Mouse (Mus musculus): ENCODE measurements around the gene Rpp21. TPM values are rescaled to one million over a fixed set of nuclear protein-coding genes. Genes with fewer than 3 reads are reported as not detected.

The Rpp21 gene
- total and polyA plus RNA-seq, 3 experiments, result 22.5 to 53.8 (median 50.5) TPM

DNA sequence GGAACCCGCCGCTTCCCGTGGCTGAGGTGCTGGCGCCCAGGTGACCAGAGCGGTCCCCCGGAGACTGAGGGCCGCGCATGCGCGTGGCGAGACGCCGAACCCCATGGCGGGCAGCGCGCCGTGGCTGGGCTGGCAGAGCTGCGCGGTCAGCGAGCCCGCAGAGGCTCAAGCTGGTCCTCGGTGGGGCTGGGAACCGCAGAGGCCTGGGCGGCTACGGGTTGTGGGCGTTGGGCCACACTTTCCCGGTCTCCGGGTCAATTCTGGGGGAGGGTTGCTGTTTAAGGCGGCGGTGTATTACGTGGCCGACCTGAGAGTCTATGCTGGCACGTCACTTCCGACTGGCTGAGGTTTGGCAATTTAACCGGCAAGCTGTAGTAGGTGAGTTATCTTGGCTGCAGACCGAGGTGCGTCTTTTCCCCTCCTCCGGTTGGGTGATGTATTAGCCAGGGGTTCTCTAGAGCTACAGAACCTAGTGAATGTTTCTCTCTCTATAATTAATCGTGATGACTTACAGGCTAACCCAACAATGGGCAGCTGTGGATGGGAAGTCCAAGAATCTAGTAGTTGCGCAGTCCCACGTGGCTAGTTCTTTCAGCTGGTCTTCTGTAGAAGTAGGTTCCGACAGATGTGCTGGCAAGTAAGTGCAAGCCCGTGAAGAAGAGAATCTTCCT lies 13.9 kb upstream of the Rpp21 start, which contains the start of gene Trim39:
TSS of gene Trim39 (minus strand) at position 662 of the 671 bp plus-strand sequence.
- H3K4me2 ChIP-seq (ENCODE audit: insufficient read depth, low read depth, poor library complexity, severe bottlenecking), result peak within 1 kb of the TSS; percentile 96
- peaks cover 23 to 56% of the 10 kb centered on the region in 2 experiments for H3K36me3 ChIP-seq (replicated peaks in 1 of 2; ENCODE audit: control insufficient read depth in 1 of 2, insufficient read depth in 1 of 2, low read length in 1 of 2)
- peak within 1 kb of the TSS; percentile 91 to 95 (median 95) for H3K4me3 ChIP-seq (replicated peaks in 1 of 3; ENCODE audit: low read depth in 2 of 3, low read length in 2 of 3, poor library complexity in 1 of 3)
- H3K9ac ChIP-seq (ENCODE audit: insufficient read depth, low read depth), result peak within 1 kb of the TSS; percentile 99
- DNase-seq (ENCODE audit: extremely low read depth), result peak; percentile 87
- no peaks in the 10 kb centered on the region for H3K27me3 ChIP-seq (replicated peaks)
- dilution Hi-C loops (cut with MboI; ENCODE audit: extremely low pct_ligation_motif_present, extremely low pct_unique_long_range_greater_than_20kb, low sequenced_read_pairs), result no loop called here
- H3K27ac ChIP-seq (ENCODE audit: insufficient read depth, low read depth), result peak within 1 kb of the TSS; percentile 82
- peaks cover 5 to 47% of the 10 kb centered on the region in 2 experiments for H3K4me1 ChIP-seq (ENCODE audit: control insufficient read depth in 1 of 2, insufficient read depth in 2 of 2)
- peak; percentile 75 for TF ChIP-seq TBP (conservative IDR thresholded peaks at IDR 0.05; ENCODE audit: low read depth, low read length)
- TF ChIP-seq IRF4 (IDR thresholded peaks at IDR 0.05; ENCODE audit: low read depth, low read length), result no peak
- TF ChIP-seq ELF1 (IDR thresholded peaks at IDR 0.05; ENCODE audit: low read depth, low read length), result no peak
- TF ChIP-seq NRF1 (IDR thresholded peaks at IDR 0.05; ENCODE audit: low read depth, low read length), result peak; percentile 94
- no peak for TF ChIP-seq MAX (IDR thresholded peaks at IDR 0.05; ENCODE audit: low read length)
- TF ChIP-seq ZMIZ1 (IDR thresholded peaks at IDR 0.05; ENCODE audit: low read depth, low read length), result no peak
- no peak for TF ChIP-seq RAD21 (IDR thresholded peaks at IDR 0.05; ENCODE audit: low read depth, low read length)
- no peak for TF ChIP-seq KAT2A (IDR thresholded peaks at IDR 0.05; ENCODE audit: insufficient replicate concordance, low read length)
- no peak for TF ChIP-seq RCOR1 (conservative IDR thresholded peaks at IDR 0.05; ENCODE audit: low read depth, low read length)
- peak; percentile 72 for TF ChIP-seq MYC (IDR thresholded peaks at IDR 0.05; ENCODE audit: low read depth, low read length)
- no peak for TF ChIP-seq MAZ (IDR thresholded peaks at IDR 0.05; ENCODE audit: low read depth, low read length)
- TF ChIP-seq USF1 (IDR thresholded peaks at IDR 0.05; ENCODE audit: low read depth, low read length), result no peak
- TF ChIP-seq PAX5 (IDR thresholded peaks at IDR 0.05; ENCODE audit: low read length), result no peak
- no peak for TF ChIP-seq ETS1 (conservative IDR thresholded peaks at IDR 0.05; ENCODE audit: low read depth, low read length)
- no peak for TF ChIP-seq MEF2A (IDR thresholded peaks at IDR 0.05; ENCODE audit: borderline replicate concordance, low read depth, low read length)
- no peak for TF ChIP-seq USF2 (conservative IDR thresholded peaks at IDR 0.05; ENCODE audit: low read depth, low read length)
- TF ChIP-seq GABPA (IDR thresholded peaks at IDR 0.05; ENCODE audit: insufficient replicate concordance, low read depth, low read length), result no peak
- no peak for TF ChIP-seq UBTF (IDR thresholded peaks at IDR 0.05; ENCODE audit: low read depth, low read length)
- TF ChIP-seq E2F4 (IDR thresholded peaks at IDR 0.05; ENCODE audit: insufficient replicate concordance, low read depth, low read length), result no peak
- no peak; the same call in 1 of the 2 replicates for TF ChIP-seq POLR2AphosphoS2 (IDR thresholded peaks at IDR 0.05; ENCODE audit: low read depth, low read length)
- TF ChIP-seq TCF12 (IDR thresholded peaks at IDR 0.05; ENCODE audit: low read depth, low read length), result no peak; the same call in 1 of the 2 replicates
- no peak for TF ChIP-seq ZNF384 (IDR thresholded peaks at IDR 0.05; ENCODE audit: low read depth, low read length)
- no peak for TF ChIP-seq MAFK (IDR thresholded peaks at IDR 0.05; ENCODE audit: insufficient replicate concordance, low read length)
- no peak for TF ChIP-seq ZKSCAN1 (IDR thresholded peaks at IDR 0.05; ENCODE audit: borderline replicate concordance, low read depth, low read length)
- TF ChIP-seq CHD1 (IDR thresholded peaks at IDR 0.05; ENCODE audit: low read depth, low read length), result no peak
- TF ChIP-seq CTCF (conservative IDR thresholded peaks at IDR 0.05 in 1 of 2, IDR thresholded peaks at IDR 0.05 in 1 of 2; ENCODE audit: low read depth in 2 of 2, low read length in 2 of 2), result no peak
- no peak for TF ChIP-seq NELFE (IDR thresholded peaks at IDR 0.05; ENCODE audit: low read depth, low read length)
- TF ChIP-seq POLR2A (IDR thresholded peaks at IDR 0.05; ENCODE audit: low read depth, low read length), result peak; percentile 57
- no peak for TF ChIP-seq EP300 (IDR thresholded peaks at IDR 0.05; ENCODE audit: low read length)
- no peak for TF ChIP-seq JUND (conservative IDR thresholded peaks at IDR 0.05; ENCODE audit: low read depth, low read length)
- peak; percentile 82; the same call in 1 of the 2 replicates for TF ChIP-seq MXI1 (IDR thresholded peaks at IDR 0.05; ENCODE audit: low read depth, low read length)
- peak; percentile 76; the same call in 1 of the 2 replicates for TF ChIP-seq SIN3A (IDR thresholded peaks at IDR 0.05; ENCODE audit: low read length)
- TF ChIP-seq HCFC1 (IDR thresholded peaks at IDR 0.05; ENCODE audit: low read depth, low read length), result 0 out of 2 replicates have a peak, but pooled peaks have one; percentile 55
- TF ChIP-seq SMC3 (IDR thresholded peaks at IDR 0.05; ENCODE audit: low read depth, low read length), result no peak
- no peak for TF ChIP-seq JUN (IDR thresholded peaks at IDR 0.05; ENCODE audit: insufficient read depth, low read depth, low read length)
- TF ChIP-seq ZC3H11A (IDR thresholded peaks at IDR 0.05; ENCODE audit: low read depth, low read length), result no peak
- TF ChIP-seq CHD2 (IDR thresholded peaks at IDR 0.05; ENCODE audit: low read length), result no peak
- no peak for TF ChIP-seq BHLHE40 (IDR thresholded peaks at IDR 0.05; ENCODE audit: low read depth, low read length)
- peaks cover 50% of the 10 kb centered on the region for H3K79me2 ChIP-seq (replicated peaks; ENCODE audit: control insufficient read depth, extremely low read depth, insufficient read depth, poor library complexity, severe bottlenecking)
- H3K9me3 ChIP-seq (replicated peaks; ENCODE audit: low read length), result peaks cover 2% of the 10 kb centered on the region
- in situ Hi-C loops (cut with MboI; ENCODE audit: low pct_ligation_motif_present, low pct_unique_long_range_greater_than_20kb, low sequenced_read_pairs), result no loop called here
